Mouse (Mus musculus) cerebellum, adult 11-12 months (tissue): ENCODE measurements around the gene Slc16a4.

Experiments
- DNase-seq: peaks from one replicate; pipeline ENCODE4 v3.0.0; 2022

The Slc16a4 gene

GRCm38 (mm10) chr3:107290764-107291381 lies at the start of gene Slc16a4:
Gene Slc16a4 (plus strand): TSS chr3:107291230.
- no peak for DNase-seq

- DNase-seq: no peak
Measured at GRCm38 (mm10) chr3:107241389-107242094, 49.5 kb upstream of the Slc16a4 start.

GRCm38 (mm10) chr3:107246876-107247275 lies 44.2 kb upstream of the Slc16a4 start:
- DNase-seq: no peak

GRCm38 (mm10) chr3:107249042-107249441 lies 42.0 kb upstream of the Slc16a4 start:
- DNase-seq: no peak

GRCm38 (mm10) chr3:107250320-107250719 lies 40.7 kb upstream of the Slc16a4 start:
- DNase-seq: no peak

GRCm38 (mm10) chr3:107252035-107252434 lies 39.0 kb upstream of the Slc16a4 start:
- DNase-seq: no peak

- DNase-seq: no peak
Measured at GRCm38 (mm10) chr3:107253925-107254324, 37.1 kb upstream of the Slc16a4 start.

GRCm38 (mm10) chr3:107255992-107256391 lies 35.0 kb upstream of the Slc16a4 start:
- no peak for DNase-seq

- DNase-seq: no peak
Measured at GRCm38 (mm10) chr3:107256724-107257123, 34.3 kb upstream of the Slc16a4 start.

- DNase-seq: no peak
Measured at GRCm38 (mm10) chr3:107257924-107258323, 33.1 kb upstream of the Slc16a4 start.

GRCm38 (mm10) chr3:107260956-107261850 lies 29.8 kb upstream of the Slc16a4 start:
- peak; percentile 7 for DNase-seq

- no peak for DNase-seq
Measured at GRCm38 (mm10) chr3:107261851-107262165, 29.2 kb upstream of the Slc16a4 start.

GRCm38 (mm10) chr3:107266814-107267345 lies 24.1 kb upstream of the Slc16a4 start:
- no peak for DNase-seq

GRCm38 (mm10) chr3:107272433-107272832 lies 18.6 kb upstream of the Slc16a4 start:
- DNase-seq: no peak

GRCm38 (mm10) chr3:107273820-107274219 lies 17.2 kb upstream of the Slc16a4 start:
- peak; percentile 37 for DNase-seq

- DNase-seq: no peak
Measured at GRCm38 (mm10) chr3:107275351-107275750, 15.7 kb upstream of the Slc16a4 start.

- DNase-seq: no peak
Measured at GRCm38 (mm10) chr3:107275996-107276395, 15.0 kb upstream of the Slc16a4 start.

GRCm38 (mm10) chr3:107276626-107277025 lies 14.4 kb upstream of the Slc16a4 start:
- no peak for DNase-seq

- peak; percentile 90 for DNase-seq
Measured at GRCm38 (mm10) chr3:107278479-107279269, 12.4 kb upstream of the Slc16a4 start, which contains the start of gene Lamtor5. Gene Lamtor5 (plus strand): TSS chr3:107278858.

GRCm38 (mm10) chr3:107286123-107286522 lies 4.9 kb upstream of the Slc16a4 start:
- no peak for DNase-seq

GRCm38 (mm10) chr3:107287346-107287745 lies 3.7 kb upstream of the Slc16a4 start:
- DNase-seq: no peak

GRCm38 (mm10) chr3:107295672-107296360 lies 4.8 kb downstream of the Slc16a4 start:
- no peak for DNase-seq
